Mouse (Mus musculus): ENCODE measurements around the gene Tfap2e.

DNA sequence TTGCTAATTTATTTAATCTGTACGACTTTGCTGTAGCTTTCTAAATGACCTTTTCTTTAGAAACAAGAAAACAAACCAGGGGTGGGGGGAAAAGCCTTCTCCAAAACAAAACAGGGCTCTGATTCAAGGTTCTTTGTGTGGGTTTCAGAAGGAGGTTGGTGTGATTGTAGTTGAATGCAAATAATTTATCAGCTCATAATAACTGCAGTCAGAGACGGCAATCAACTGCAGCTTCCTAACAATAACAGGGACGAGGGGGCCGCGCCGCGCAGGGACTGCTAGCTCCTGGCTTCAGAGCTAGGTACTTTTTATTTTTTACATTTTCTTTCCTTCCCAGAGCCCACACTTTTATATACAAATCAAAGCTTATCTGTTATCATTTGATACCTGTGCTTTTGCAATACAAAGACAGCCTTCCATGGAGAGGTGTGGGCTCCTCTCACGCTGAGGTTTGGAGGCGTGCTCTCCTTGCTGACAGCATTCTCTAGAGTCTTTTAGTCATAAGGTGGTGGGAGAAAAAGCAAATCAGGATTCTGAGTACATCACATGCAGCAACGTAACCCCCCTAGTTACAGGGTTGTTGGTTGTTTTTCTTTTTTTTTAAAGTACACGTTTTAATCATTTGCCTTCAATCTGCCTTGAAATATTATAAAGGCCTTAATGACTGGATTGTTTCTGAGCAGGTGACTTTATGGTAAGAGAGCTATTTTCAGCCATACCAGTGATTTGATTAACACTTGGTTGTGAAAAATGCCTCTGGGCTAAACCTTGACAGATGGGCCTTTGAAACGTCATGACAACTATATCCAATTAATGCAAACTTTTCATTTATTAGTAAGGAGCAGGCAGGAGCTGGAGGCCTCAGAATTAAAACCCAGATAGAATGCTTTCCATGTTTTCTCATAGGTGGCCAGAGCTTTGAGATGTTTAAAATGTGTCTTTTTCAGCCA lies 44.1 kb upstream of the Tfap2e start:
- TF ChIP-seq CTCF (IDR thresholded peaks at IDR 0.05; ENCODE audit: insufficient read depth, low read length) (no peak), POLR2A (IDR thresholded peaks at IDR 0.05; ENCODE audit: borderline replicate concordance, extremely low read depth, low read depth, low read length) (no peak)
